Comparison of ENCODE assay signal across 11 mouse cellular contexts in genomic region chr6:18639712-18640383, GRCm38 (mm10).
DNase-seq lines count a peak whose midpoint lies in the region; ATAC-seq lines count a peak whose summit lies in the region.
"Had no signal": no experiment of that assay in that cellular context is flagged by ENCODE, and none has a peak within 500 bp of the region (broad histone marks: within the 10 kb centered on the region; RNA-seq: fewer than 3 reads in every experiment).

No protein-coding gene starts in this region.

- peaks cover 7% of the 10 kb centered on the region for H3K4me1 ChIP-seq in hindbrain, embryonic 10.5 days (replicated peaks)
- H3K4me1 ChIP-seq in forebrain, embryonic 12.5 days: no peaks in the 10 kb centered on the region

- H3K9me3 ChIP-seq in hindbrain, embryonic 10.5 days: no peaks in the 10 kb centered on the region
- no peaks in the 10 kb centered on the region for H3K9me3 ChIP-seq in forebrain, embryonic 12.5 days

- WGBS in hindbrain, embryonic 10.5 days: 20% methylated on average over 3 of the region's 3 CpGs
- WGBS in forebrain, embryonic 12.5 days: 43% methylated on average over 3 of the region's 3 CpGs

- no peak overlapping the region for H3K4me3 ChIP-seq in hindbrain, embryonic 10.5 days
- H3K4me3 ChIP-seq in forebrain, embryonic 12.5 days (replicated peaks): no peak overlapping the region

- peak overlapping the region; percentile 29; the same call in 1 of the 2 replicates for H3K27ac ChIP-seq in hindbrain, embryonic 10.5 days
- H3K27ac ChIP-seq in forebrain, embryonic 12.5 days: no peak overlapping the region

- no peak overlapping the region for H3K4me2 ChIP-seq in forebrain, embryonic 12.5 days
- H3K4me2 ChIP-seq: heart, embryonic 11.5 days had no signal

- peak; percentile 1 for DNase-seq in embryo, embryonic 9.5 days (ENCODE audit: extremely low spot score)
- no peak for DNase-seq in embryo, embryonic 10.5 days (ENCODE audit: low spot score)
- DNase-seq in R1 (ENCODE audit: low read depth, low spot score): peak; percentile 28
- DNase-seq in hindbrain, embryonic 10.5 days (ENCODE audit: low spot score): peak; percentile 10
- peak; percentile 56 to 66 for DNase-seq in left cerebral cortex, adult 18-20 months (ENCODE audit: low spot score in 2 of 2)
- no peak for DNase-seq in gastrocnemius, adult 8-10 months (ENCODE audit: low spot score in 2 of 2)
- no peak for DNase-seq in gastrocnemius, postnatal 25 days
- DNase-seq: kidney, adult 11 months; lung, postnatal 36 days had no signal

- ATAC-seq in forebrain, embryonic 12.5 days (ENCODE audit: low FRiP score): no peak

- H3K36me3 ChIP-seq in hindbrain, embryonic 10.5 days: no peaks in the 10 kb centered on the region
- no peaks in the 10 kb centered on the region for H3K36me3 ChIP-seq in forebrain, embryonic 12.5 days (replicated peaks)

- H3K9ac ChIP-seq in forebrain, embryonic 12.5 days: no peak overlapping the region

- no peaks in the 10 kb centered on the region for H3K27me3 ChIP-seq in hindbrain, embryonic 10.5 days (ENCODE audit: insufficient read depth, poor library complexity, severe bottlenecking)
- H3K27me3 ChIP-seq in forebrain, embryonic 12.5 days: no peaks in the 10 kb centered on the region

Comparison
In these comparisons a context has a peak if more than half of its experiments do, and no peak if none do; other contexts are left out.
1. DNase-seq: peak in embryo, embryonic 9.5 days (single experiment), R1 (single experiment), hindbrain, embryonic 10.5 days (single experiment) and left cerebral cortex, adult 18-20 months (2 of 2); none in embryo, embryonic 10.5 days (single experiment), gastrocnemius, adult 8-10 months (0 of 2) and gastrocnemius, postnatal 25 days (single experiment).